Mouse (Mus musculus) forelimb bud, embryonic 11.5 days (tissue): ENCODE data around the gene Bmyc.
A peak's percentile ranks its signal among the peaks of the same experiment; 100 is the strongest.
"Not testable (repeated sequence)": the region's sequence is repeated elsewhere in the genome, so short reads cannot be mapped to it uniquely, and the experiment has no call there.

Experiments used
- DNase-seq: peaks from one replicate; pipeline ENCODE4 v3.0.0-alpha.2; 2012; ENCODE audit warnings: low read depth, low spot score

The Bmyc gene

DNA sequence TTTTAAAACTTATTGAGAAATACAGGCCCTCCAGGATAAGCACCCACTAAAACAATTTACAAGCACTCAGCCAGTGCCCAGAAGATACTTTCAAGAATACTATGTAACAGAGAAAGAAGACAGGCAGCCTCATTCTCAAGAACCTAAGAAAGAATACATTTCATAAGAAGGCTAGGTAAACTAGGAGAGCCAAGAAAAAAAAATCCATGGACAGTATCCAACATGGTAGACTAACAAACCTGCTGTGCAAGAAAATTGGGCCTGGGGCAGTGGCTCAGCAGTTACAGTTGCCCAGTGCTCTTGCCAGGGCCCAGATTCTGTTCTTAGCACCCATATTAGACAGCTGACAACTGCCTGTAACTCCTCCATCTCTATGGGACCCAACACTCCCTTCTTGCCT lies 10.7 kb downstream of the Bmyc start:
- no peak for DNase-seq

- no peak for DNase-seq
Observed at GRCm38 (mm10) chr2:25733199-25733930, 26.8 kb downstream of the Bmyc start.

DNA sequence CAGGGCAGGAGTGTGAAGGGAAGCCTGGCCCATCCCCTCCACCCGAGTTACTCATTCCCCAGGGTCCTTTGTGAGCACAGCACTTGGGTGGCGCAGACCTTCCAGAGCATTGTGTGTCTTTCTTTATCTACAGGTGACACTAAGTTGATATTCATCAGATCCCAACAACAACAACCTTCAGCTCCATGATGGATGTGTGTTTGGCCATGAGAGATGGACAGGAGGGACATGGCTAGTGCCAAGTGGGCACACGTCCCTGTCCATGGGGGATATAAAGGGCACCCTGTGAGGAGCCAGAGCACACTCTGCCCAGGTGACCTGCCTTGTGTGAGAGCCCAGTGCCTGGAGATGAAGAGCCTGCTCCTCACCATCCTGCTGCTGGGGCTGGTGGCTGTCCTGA lies 30.2 kb downstream of the Bmyc start, which contains the start of gene Obp2b:
Gene Obp2b, plus strand, starts transcription at position 301 of the 400 bp plus-strand sequence.
- DNase-seq, result not testable (repeated sequence)

DNA sequence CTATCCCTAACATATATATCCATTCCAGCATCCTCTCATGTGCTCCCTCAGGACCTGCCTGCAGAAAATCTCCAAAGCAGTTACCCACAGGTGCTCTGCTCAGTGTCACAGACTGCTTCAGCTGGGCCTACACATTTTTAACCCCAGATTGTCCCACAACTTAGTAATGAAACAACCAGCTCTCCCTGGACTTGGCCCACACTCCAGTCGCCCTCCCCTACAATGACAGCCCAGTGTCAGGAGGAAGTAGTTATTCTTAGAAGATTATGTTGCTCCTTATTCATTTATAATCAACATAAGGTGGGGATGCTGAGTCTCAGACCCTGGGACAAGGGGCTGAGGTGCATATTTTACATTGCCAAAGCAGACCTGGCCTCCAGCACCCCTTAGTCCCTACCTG lies 35.1 kb downstream of the Bmyc start:
- peak; percentile 3 for DNase-seq

DNA sequence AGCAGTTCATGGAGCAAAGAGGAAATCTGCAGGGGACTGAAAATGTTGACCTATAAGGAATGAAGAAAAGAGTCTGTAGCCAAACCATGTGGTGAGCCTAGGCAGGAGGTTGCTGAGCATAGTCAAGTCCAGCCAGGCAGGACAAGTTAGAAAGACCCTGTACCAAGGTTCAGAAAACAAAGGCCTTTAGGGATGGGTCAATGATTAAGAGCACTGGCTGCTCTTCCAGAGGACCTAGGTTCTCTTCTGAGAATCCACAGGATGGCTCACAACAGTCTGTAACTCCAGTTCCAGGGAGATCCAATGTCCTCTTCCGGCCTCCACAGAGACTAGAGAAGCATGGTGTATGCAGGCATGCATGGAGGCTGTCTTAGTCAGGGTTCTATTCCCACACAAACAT lies 47.7 kb downstream of the Bmyc start:
- DNase-seq, result no peak
